Mouse (Mus musculus): ENCODE measurements around the gene Dchs1. TPM values are rescaled to one million over a fixed set of nuclear protein-coding genes. Genes with fewer than 3 reads are reported as not detected.

Gene Dchs1
- polyA plus RNA-seq, 1 experiment from 2014 or later = 16.5 TPM

DNA sequence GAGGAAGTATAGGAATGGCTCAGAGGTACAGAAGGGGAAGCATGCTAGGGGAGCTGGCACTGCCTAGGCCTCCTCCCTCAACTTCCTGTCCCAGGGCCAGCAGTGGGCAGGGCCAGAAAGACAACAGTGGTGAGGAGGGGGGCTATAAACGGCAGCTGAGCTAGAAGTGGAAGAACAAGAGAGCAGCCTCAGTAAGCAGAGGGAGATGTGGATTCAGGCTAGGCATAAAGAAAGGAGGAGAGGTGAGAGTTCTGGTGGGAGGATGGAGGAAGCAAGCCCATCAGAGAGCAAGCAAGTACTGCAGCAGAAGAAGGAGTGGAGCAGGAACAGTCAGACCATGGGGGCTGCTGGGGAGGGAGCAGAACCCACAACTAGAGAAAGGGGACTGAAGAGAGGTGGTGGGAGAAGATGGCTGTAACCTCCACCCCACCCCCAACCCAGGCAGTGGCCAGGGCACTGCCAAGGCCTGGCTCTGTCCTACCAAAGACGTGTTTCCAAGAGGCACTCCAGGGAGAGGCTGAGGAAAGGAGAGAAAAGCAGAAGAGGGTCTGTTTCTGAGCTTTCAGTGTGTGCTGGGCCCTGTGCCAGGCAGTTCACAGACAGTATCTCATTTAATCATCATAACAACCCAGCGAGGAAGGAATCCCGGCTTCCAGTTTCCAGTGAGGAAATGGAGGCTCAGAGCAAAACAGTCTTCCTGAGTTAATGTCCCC lies 8.7 kb downstream of the Dchs1 start:
- WGBS = 40% methylated on average over 4 of the region's 4 CpGs
- no peaks in the 10 kb centered on the region for H3K27me3 ChIP-seq
- peak overlapping the region; percentile 61 for H3K27ac ChIP-seq
- H3K4me2 ChIP-seq = peak overlapping the region; percentile 28
- H3K36me3 ChIP-seq (ENCODE audit: poor library complexity, severe bottlenecking) = peaks cover 86% of the 10 kb centered on the region
- H3K9me3 ChIP-seq (replicated peaks) = no peaks in the 10 kb centered on the region
- H3K4me1 ChIP-seq = peaks cover 62% of the 10 kb centered on the region
- H3K9ac ChIP-seq = peak overlapping the region; percentile 40; the same call in 1 of the 2 replicates
- H3K4me3 ChIP-seq = no peak overlapping the region
- ATAC-seq = peak; percentile 57

DNA sequence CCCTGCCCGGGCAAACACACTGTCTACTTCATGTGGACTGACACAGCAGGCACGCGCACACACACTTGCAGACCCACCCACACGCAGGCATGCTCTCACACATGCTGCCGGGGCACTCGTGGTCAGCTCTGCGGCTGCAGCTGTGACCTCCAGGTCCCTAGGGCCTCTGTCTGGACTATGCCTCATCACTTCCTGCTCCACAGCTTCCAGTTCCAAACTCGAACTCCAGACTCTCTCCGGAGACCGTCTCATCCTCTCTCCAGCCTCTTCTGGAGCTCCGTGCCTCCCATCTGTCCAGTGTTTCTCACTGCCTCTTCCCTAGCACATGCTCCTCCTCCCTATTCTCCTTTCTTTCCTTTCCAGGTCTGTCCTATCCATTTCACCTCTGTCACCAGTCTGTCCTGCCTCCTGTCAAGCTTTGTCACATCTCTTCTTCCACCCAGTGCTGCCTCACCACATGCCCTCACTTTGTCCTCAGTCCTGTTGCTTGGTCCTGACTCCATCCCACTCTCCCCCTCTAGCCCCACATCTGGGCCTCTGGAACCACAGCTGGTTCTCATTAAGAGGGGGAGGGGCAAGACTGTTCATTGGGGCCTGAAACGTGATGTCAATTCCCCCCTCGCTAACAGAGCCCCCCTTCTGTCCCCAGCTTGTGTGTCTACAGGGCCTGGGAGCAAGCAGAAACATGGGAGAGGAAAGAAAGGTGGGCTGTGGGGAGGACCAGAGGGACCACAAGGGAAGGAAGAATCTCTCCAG lies 9.5 kb downstream of the Dchs1 start:
- H3K4me2 ChIP-seq = peak overlapping the region; percentile 28
- H3K36me3 ChIP-seq (ENCODE audit: poor library complexity, severe bottlenecking) = peaks cover 85% of the 10 kb centered on the region
- peak; percentile 13; the same call in 1 of the 2 replicates for ATAC-seq
- peak overlapping the region; percentile 61 for H3K27ac ChIP-seq
- H3K27me3 ChIP-seq = no peaks in the 10 kb centered on the region
- peaks cover 55% of the 10 kb centered on the region for H3K4me1 ChIP-seq
- H3K9ac ChIP-seq = peak overlapping the region; percentile 40
- 74% methylated on average over 13 of the region's 13 CpGs for WGBS
- no peak overlapping the region for H3K4me3 ChIP-seq
- no peaks in the 10 kb centered on the region for H3K9me3 ChIP-seq (replicated peaks)

DNA sequence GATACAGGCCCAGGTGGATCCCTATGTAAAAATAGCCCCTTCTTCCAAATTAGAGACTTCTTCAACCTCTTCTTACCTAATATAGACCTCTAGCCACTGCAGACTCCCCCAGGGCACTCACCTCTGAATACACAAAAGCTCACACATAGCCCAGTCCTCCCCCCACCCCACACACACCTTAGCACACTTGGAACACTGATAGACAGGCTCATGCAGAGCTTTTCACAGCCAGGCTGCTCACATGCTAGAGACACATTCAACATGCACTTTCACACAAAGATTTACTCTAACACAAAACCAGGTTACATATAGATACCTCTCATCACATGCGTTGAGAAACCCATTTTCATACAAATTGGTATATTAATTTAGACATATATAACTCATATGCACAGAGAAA lies 10.1 kb downstream of the Dchs1 start:
- Histone ChIP-seq H3K4me1 (peaks cover 49% of the 10 kb centered on the region), H3K36me3 (ENCODE audit: poor library complexity, severe bottlenecking) (peaks cover 85% of the 10 kb centered on the region), H3K4me2 (peak overlapping the region; percentile 22; the same call in 1 of the 2 replicates), H3K27me3 (no peaks in the 10 kb centered on the region), H3K9me3 (replicated peaks) (no peaks in the 10 kb centered on the region), H3K4me3 (no peak overlapping the region), H3K27ac (no peak overlapping the region), H3K9ac (peak overlapping the region; percentile 40; the same call in 1 of the 2 replicates)
- 94% methylated on average over 1 of the region's 1 CpGs for WGBS
- ATAC-seq = no peak

GRCm38 (mm10) chr7:105776026-105776425 lies 11.4 kb downstream of the Dchs1 start:
- no peak for ATAC-seq
- Histone ChIP-seq H3K4me2 (no peak overlapping the region), H3K27ac (no peak overlapping the region), H3K27me3 (no peaks in the 10 kb centered on the region), H3K9me3 (replicated peaks) (no peaks in the 10 kb centered on the region), H3K4me3 (no peak overlapping the region), H3K4me1 (peaks cover 55% of the 10 kb centered on the region), H3K36me3 (ENCODE audit: poor library complexity, severe bottlenecking) (peaks cover 85% of the 10 kb centered on the region), H3K9ac (no peak overlapping the region)
- WGBS = 89% methylated on average over 2 of the region's 2 CpGs

DNA sequence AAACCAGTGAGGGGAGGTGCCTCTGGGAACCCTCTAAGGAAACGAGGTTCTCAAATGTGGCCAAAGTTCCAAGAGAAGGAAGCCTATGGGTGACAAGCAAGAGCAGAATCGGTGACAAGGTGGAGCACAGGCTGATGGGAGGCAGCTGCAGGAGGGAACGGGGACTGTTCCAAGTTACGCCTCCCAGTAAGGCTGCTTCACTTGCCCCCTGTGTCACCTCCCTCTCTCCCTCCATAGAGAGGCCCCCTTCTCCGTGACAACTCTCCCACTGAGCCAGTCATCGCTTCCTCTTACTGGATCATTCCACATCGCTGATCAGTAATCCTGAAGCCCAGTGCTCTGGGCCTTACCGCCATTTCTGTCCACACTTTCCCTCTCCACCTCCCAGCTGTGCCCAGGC lies 12.8 kb downstream of the Dchs1 start:
- Histone ChIP-seq H3K4me3 (no peak overlapping the region), H3K9me3 (replicated peaks) (no peaks in the 10 kb centered on the region), H3K4me1 (peaks cover 57% of the 10 kb centered on the region), H3K36me3 (ENCODE audit: poor library complexity, severe bottlenecking) (peaks cover 85% of the 10 kb centered on the region), H3K9ac (no peak overlapping the region), H3K4me2 (no peak overlapping the region), H3K27ac (no peak overlapping the region; the same call in 1 of the 2 replicates), H3K27me3 (no peaks in the 10 kb centered on the region)
- ATAC-seq = 0 out of 2 replicates have a peak, but pooled peaks have one; percentile 4
- WGBS = 23% methylated on average over 8 of the region's 8 CpGs

- ATAC-seq = no peak
- Histone ChIP-seq H3K9me3 (replicated peaks) (no peaks in the 10 kb centered on the region), H3K36me3 (ENCODE audit: poor library complexity, severe bottlenecking) (peaks cover 84% of the 10 kb centered on the region), H3K27ac (no peak overlapping the region), H3K4me1 (peaks cover 53% of the 10 kb centered on the region), H3K27me3 (no peaks in the 10 kb centered on the region), H3K4me2 (no peak overlapping the region), H3K4me3 (no peak overlapping the region), H3K9ac (no peak overlapping the region)
- 89% methylated on average over 5 of the region's 5 CpGs for WGBS
These were observed 14.4 kb downstream of the Dchs1 start for GRCm38 (mm10) chr7:105773041-105773440.

GRCm38 (mm10) chr7:105772331-105772730 lies 15.1 kb downstream of the Dchs1 start:
- no peak overlapping the region for H3K4me2 ChIP-seq
- no peak overlapping the region for H3K4me3 ChIP-seq
- H3K9me3 ChIP-seq (replicated peaks) = no peaks in the 10 kb centered on the region
- 95% methylated on average over 15 of the region's 15 CpGs for WGBS
- no peak overlapping the region for H3K9ac ChIP-seq
- H3K36me3 ChIP-seq (ENCODE audit: poor library complexity, severe bottlenecking) = peaks cover 86% of the 10 kb centered on the region
- no peak overlapping the region for H3K27ac ChIP-seq
- peaks cover 53% of the 10 kb centered on the region for H3K4me1 ChIP-seq
- no peaks in the 10 kb centered on the region for H3K27me3 ChIP-seq
- no peak for ATAC-seq

DNA sequence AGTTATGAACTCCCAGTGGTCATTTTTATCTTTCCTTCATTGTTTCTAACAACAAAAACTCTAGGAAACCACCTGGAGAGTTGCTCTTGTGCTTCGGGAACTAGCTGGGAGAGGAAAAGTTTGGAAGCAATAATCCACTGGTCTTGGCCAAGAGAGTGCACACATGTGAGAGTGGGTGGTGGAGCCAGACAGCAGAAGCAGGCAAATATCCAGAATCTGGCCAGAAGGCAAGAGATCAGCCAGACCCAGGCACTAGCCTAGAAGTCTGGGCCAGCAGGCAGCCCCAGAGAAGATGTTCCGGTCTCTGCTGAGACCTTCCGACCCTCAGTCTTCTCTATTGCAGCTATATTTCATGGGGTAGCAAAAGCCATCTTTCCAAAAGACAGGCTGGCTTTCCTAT lies 17.5 kb downstream of the Dchs1 start:
- peaks cover 1% of the 10 kb centered on the region; the same call in 1 of the 2 replicates for H3K27me3 ChIP-seq
- WGBS = 89% methylated on average over 3 of the region's 3 CpGs
- no peak overlapping the region for H3K27ac ChIP-seq
- peaks cover 91% of the 10 kb centered on the region for H3K36me3 ChIP-seq (ENCODE audit: poor library complexity, severe bottlenecking)
- no peak for ATAC-seq
- H3K4me2 ChIP-seq = no peak overlapping the region
- H3K4me3 ChIP-seq = no peak overlapping the region
- H3K4me1 ChIP-seq = peaks cover 34% of the 10 kb centered on the region
- no peak overlapping the region for H3K9ac ChIP-seq
- H3K9me3 ChIP-seq (replicated peaks) = no peaks in the 10 kb centered on the region

GRCm38 (mm10) chr7:105767729-105768165 lies 19.7 kb downstream of the Dchs1 start:
- Histone ChIP-seq H3K9ac (peak overlapping the region; percentile 27; the same call in 1 of the 2 replicates), H3K27ac (peak overlapping the region; percentile 6; the same call in 1 of the 2 replicates), H3K36me3 (ENCODE audit: poor library complexity, severe bottlenecking) (peaks cover 97% of the 10 kb centered on the region), H3K4me2 (no peak overlapping the region), H3K9me3 (replicated peaks) (no peaks in the 10 kb centered on the region), H3K27me3 (peaks cover 21% of the 10 kb centered on the region), H3K4me3 (no peak overlapping the region), H3K4me1 (peaks cover 29% of the 10 kb centered on the region)
- 35% methylated on average over 6 of the region's 6 CpGs for WGBS
- ATAC-seq = no peak

DNA sequence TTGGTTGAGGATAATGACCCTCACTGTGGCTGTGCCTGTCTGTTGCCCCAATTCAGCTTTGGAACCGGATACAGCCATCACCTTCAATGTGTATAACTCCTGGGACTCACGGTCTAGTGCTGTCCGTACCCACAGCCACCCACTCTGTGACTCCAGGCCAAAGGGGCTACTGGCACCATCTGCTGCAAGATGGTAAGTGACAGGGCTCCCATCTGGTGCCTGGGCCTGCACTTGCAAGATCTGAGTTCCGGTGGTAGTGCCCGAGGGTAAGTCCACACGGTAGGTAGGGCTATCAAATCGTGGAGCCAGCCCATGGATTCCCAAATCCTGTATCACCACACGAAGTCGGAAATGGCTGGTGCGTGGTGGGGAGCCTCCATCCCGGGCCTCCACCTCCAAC lies 23.1 kb downstream of the Dchs1 start:
- no peak overlapping the region for H3K4me2 ChIP-seq
- no peaks in the 10 kb centered on the region for H3K9me3 ChIP-seq (replicated peaks)
- peaks cover 90% of the 10 kb centered on the region for H3K36me3 ChIP-seq (ENCODE audit: poor library complexity, severe bottlenecking)
- WGBS = 88% methylated on average over 11 of the region's 11 CpGs
- no peak overlapping the region for H3K4me3 ChIP-seq
- H3K4me1 ChIP-seq = peaks cover 21% of the 10 kb centered on the region
- no peak for ATAC-seq
- H3K27me3 ChIP-seq = peaks cover 29% of the 10 kb centered on the region
- H3K27ac ChIP-seq = no peak overlapping the region
- H3K9ac ChIP-seq = no peak overlapping the region

- Histone ChIP-seq H3K4me1 (peaks cover 5% of the 10 kb centered on the region), H3K9ac (no peak overlapping the region), H3K27me3 (peaks cover 29% of the 10 kb centered on the region), H3K27ac (no peak overlapping the region), H3K4me3 (no peak overlapping the region), H3K9me3 (replicated peaks) (no peaks in the 10 kb centered on the region), H3K36me3 (ENCODE audit: poor library complexity, severe bottlenecking) (peaks cover 90% of the 10 kb centered on the region), H3K4me2 (no peak overlapping the region)
- ATAC-seq = no peak
- WGBS = 19% methylated on average over 55 of the region's 55 CpGs
These were observed 24.8 kb downstream of the Dchs1 start for GRCm38 (mm10) chr7:105762517-105763270.
